8 mouse cellular contexts compared by ENCODE assay signal in genomic region chr2:13573408-13574065, GRCm38 (mm10). TPM values are rescaled to one million over a fixed set of nuclear protein-coding genes. Genes with fewer than 3 reads are reported as not detected.
A peak's percentile ranks its signal among the peaks of the same experiment; 100 is the strongest.
DNase-seq lines count a peak whose midpoint lies in the region; TF ChIP-seq lines count a peak whose summit lies in the region.

Gene Vim (plus strand): TSS chr2:13573927.

- peak within 1 kb of the TSS; percentile 41 for H3K4me3 ChIP-seq in cortical plate, adult 2 months (ENCODE audit: insufficient read depth, low read length)
- peak within 1 kb of the TSS; percentile 97 for H3K4me3 ChIP-seq in midbrain, embryonic 10.5 days

- peak; percentile 69 for DNase-seq in layer of hippocampus, adult 11-12 months (ENCODE audit: low spot score)
- no peak for DNase-seq in layer of hippocampus, adult 9-10 months (ENCODE audit: low spot score)
- peak; percentile 91 for DNase-seq in gastrocnemius, postnatal 14 days
- DNase-seq in induced T-regulatory cell, adult 2 months (ENCODE audit: low read depth) = peak; percentile 96
- DNase-seq in left cerebral cortex, postnatal 36 days (ENCODE audit: low spot score in 2 of 2) = peak; percentile 19 to 38
- DNase-seq in midbrain, embryonic 10.5 days (ENCODE audit: low spot score) = no peak
- DNase-seq in spleen, adult 18-20 months = peak; percentile 73 to 84

- TF ChIP-seq CTCF in cortical plate, adult 2 months (IDR thresholded peaks at IDR 0.05; ENCODE audit: extremely low read depth, insufficient read depth, low read length) = no peak

- no peak for TF ChIP-seq POLR2A in cortical plate, adult 2 months (IDR thresholded peaks at IDR 0.05; ENCODE audit: extremely low read depth, insufficient read depth, low read length)

- under 1% methylated on average over 26 of the region's 26 CpGs for WGBS in midbrain, embryonic 10.5 days

- intact Hi-C loops in gastrocnemius, postnatal 14 days (cut with DNase I; ENCODE audit: low total_unique reads) = no loop called here
- intact Hi-C loops in left cerebral cortex, postnatal 36 days (cut with DNase I) = loop anchor here (2.0 to 10.0 kb wide), 2 partner anchors 29 to 159 kb away; partner anchors contain the start of gene Trdmt1

- peak within 1 kb of the TSS; percentile 36 for H3K27ac ChIP-seq in cortical plate, adult 2 months (ENCODE audit: insufficient read depth, low read length)
- peak within 1 kb of the TSS; percentile 97 for H3K27ac ChIP-seq in midbrain, embryonic 10.5 days (replicated peaks)

- peaks cover 28% of the 10 kb centered on the region for H3K36me3 ChIP-seq in midbrain, embryonic 10.5 days

- H3K4me1 ChIP-seq in cortical plate, adult 2 months (ENCODE audit: control insufficient read depth, insufficient read depth, low read length) = peaks cover 1% of the 10 kb centered on the region
- peaks cover 53% of the 10 kb centered on the region for H3K4me1 ChIP-seq in midbrain, embryonic 10.5 days

- no peaks in the 10 kb centered on the region for H3K27me3 ChIP-seq in midbrain, embryonic 10.5 days (ENCODE audit: low read depth, poor library complexity, severe bottlenecking)

- H3K9me3 ChIP-seq in midbrain, embryonic 10.5 days (replicated peaks) = no peaks in the 10 kb centered on the region

RNA-seq across cellular contexts. Expression of gene Vim, which starts in this region (rescaled TPM):
- 85.8 and 101 TPM in 2 replicates for polyA plus RNA-seq in cortical plate, adult 2 months (2012; rRNA removed)
- total RNA-seq in gastrocnemius, postnatal 14 days (2021) = 100 to 1,000 TPM; 423 to 456 TPM
- 10 to 100 TPM; 55.9 to 57.9 TPM for total RNA-seq in left cerebral cortex, postnatal 36 days (2021)
- 1,116 and 1,227 TPM in 2 replicates for polyA plus RNA-seq in midbrain, embryonic 10.5 days (2016; fragmentation: Nextera tagmentation; extraction: Ambion mirVana)

Comparison
In these comparisons a context has a peak if more than half of its experiments do, and no peak if none do; other contexts are left out.
1. RNA of gene Vim (total RNA-seq): 423 to 456 TPM in gastrocnemius, postnatal 14 days; 55.9 to 57.9 TPM in left cerebral cortex, postnatal 36 days; every median in the first group is over 4 times any median in the second.
2. RNA of gene Vim (polyA plus RNA-seq): 1,116 to 1,227 TPM in midbrain, embryonic 10.5 days; 85.8 to 101 TPM in cortical plate, adult 2 months; every median in the first group is over 10 times any median in the second.
3. DNase-seq: peak in layer of hippocampus, adult 11-12 months (single experiment), gastrocnemius, postnatal 14 days (single experiment), induced T-regulatory cell, adult 2 months (single experiment), left cerebral cortex, postnatal 36 days (2 of 2) and spleen, adult 18-20 months (2 of 2); none in layer of hippocampus, adult 9-10 months (single experiment) and midbrain, embryonic 10.5 days (single experiment).